Mouse (Mus musculus) thymus, adult 2 months (tissue): ENCODE data around the gene Zfp280b.

Experiments
- CTCF ChIP-seq: fragments of 200-500 bp; IDR thresholded peaks from 2 replicates; pipeline ENCODE4 v1.5.1; 2012; ENCODE audit warnings: mild to moderate bottlenecking, control low read depth, low read length, moderate library complexity, borderline replicate concordance; ENCODE audit not compliant: control insufficient read depth, poor library complexity, insufficient read depth; ENCODE audit errors: extremely low read depth
- POLR2A ChIP-seq: fragments of 200-500 bp; IDR thresholded peaks from 2 replicates; pipeline ENCODE4 v1.6.1; 2012; ENCODE audit warnings: mild to moderate bottlenecking, low read length, control low read depth, moderate library complexity; ENCODE audit not compliant: control insufficient read depth, poor library complexity, insufficient read depth; ENCODE audit errors: extremely low read depth

DNA sequence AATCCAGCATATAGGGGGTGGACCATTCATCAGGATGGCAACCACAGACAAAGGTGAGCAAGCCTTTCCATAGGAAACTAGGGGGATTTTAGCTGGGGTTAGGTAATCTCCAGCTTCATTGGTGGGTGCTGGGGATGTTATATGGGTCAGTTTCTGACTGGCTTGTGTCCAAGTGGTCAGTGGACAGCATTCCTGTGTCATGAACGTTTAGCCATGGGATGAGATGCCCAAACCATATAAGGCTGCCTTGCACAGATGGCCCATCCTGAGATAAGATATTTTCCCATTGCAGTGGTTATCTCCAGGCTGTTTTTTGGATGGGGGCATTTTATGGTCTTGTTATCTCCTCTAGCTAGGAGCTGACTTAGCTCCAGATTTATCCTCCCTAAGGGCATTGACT lies 14.3 kb downstream of the Zfp280b start:
- TF ChIP-seq CTCF (no peak), POLR2A (no peak)
